In genomic region chr17:72837140-72837712, GRCm38 (mm10) we compare ENCODE assay signal across 1 mouse cellular context.
TF ChIP-seq lines count a peak whose summit lies in the region.

No protein-coding gene starts in this region.

TF ChIP-seq in CH12.LX, 34 proteins besides CTCF, POLR2A, EP300 and RAD21 (continued from another document):
- TF ChIP-seq ZC3H11A (IDR thresholded peaks at IDR 0.05; ENCODE audit: low read depth, low read length) (no peak), ELF1 (IDR thresholded peaks at IDR 0.05; ENCODE audit: low read depth, low read length) (peak; percentile 48; the same call in 1 of the 2 replicates)
